Mouse (Mus musculus) hindbrain, embryonic 10.5 days (tissue): ENCODE data around the gene Ifng. TPM values are rescaled to one million over a fixed set of nuclear protein-coding genes. Genes with fewer than 3 reads are reported as not detected.

Source experiments
- DNase-seq: peaks from one replicate; pipeline ENCODE4 v3.0.0-alpha.2; 2017; ENCODE audit warnings: low spot score
- H3K27ac ChIP-seq: fragments of 300-500 bp; sonication (generic); 2 replicates; pipeline ENCODE4 v1.5.1; 2016; ENCODE audit warnings: mild to moderate bottlenecking, moderate library complexity
- H3K27me3 ChIP-seq: fragments of 300-500 bp; sonication (generic); 2 replicates; pipeline ENCODE4 v1.6.1; 2016; ENCODE audit warnings: mild to moderate bottlenecking; ENCODE audit not compliant: poor library complexity, insufficient read depth, severe bottlenecking
- H3K36me3 ChIP-seq: fragments of 300-500 bp; sonication (generic); 2 replicates; pipeline ENCODE4 v1.6.1; 2016; ENCODE audit warnings: mild to moderate bottlenecking, moderate library complexity
- H3K4me1 ChIP-seq: fragments of 300-500 bp; sonication (generic); replicated peaks from 2 replicates; pipeline ENCODE4 v1.6.1; 2016; ENCODE audit warnings: mild to moderate bottlenecking
- H3K4me3 ChIP-seq: fragments of 300-500 bp; sonication (generic); 2 replicates; pipeline ENCODE4 v1.5.1; 2016; ENCODE audit warnings: mild to moderate bottlenecking, moderate library complexity
- H3K9me3 ChIP-seq: fragments of 300-500 bp; sonication (generic); 2 replicates; pipeline ENCODE4 v1.6.1; 2016; ENCODE audit warnings: mild to moderate bottlenecking, moderate library complexity
- WGBS: fragments of 180-500 bp; shearing (Covaris S2); methylation state at CpG from one replicate; pipeline ENCODE4 v1.1.7; 2016; 5-methylcytosine and 5-hydroxymethylcytosine counted together
- polyA plus RNA-seq: library from polyadenylated mRNA; unstranded; fragments of >200 nt; fragmentation: Nextera tagmentation; extraction: Ambion mirVana; gene quantifications from 2 replicates; pipeline ENCODE4 v1.2.1, GENCODE M21; 2016

Ifng gene
- polyA plus RNA-seq, 1 experiment from 2014 or later: not detected

GRCm38 (mm10) chr10:118495362-118495761, 54.5 kb downstream of the Ifng start:
- WGBS: 87% methylated on average over 1 of the region's 1 CpGs
- no peak overlapping the region for H3K27ac ChIP-seq
- no peak overlapping the region for H3K4me3 ChIP-seq

More at GRCm38 (mm10) chr10:118495362-118495761, 54.5 kb downstream of the Ifng start:
- Histone ChIP-seq H3K9me3 (no peaks in the 10 kb centered on the region), H3K4me1 (no peaks in the 10 kb centered on the region), H3K27me3 (no peaks in the 10 kb centered on the region), H3K36me3 (no peaks in the 10 kb centered on the region)
- DNase-seq: no peak

Other genes with a start within 250 kb of the Ifng start
- not detected in 2 replicates for gene Il22, start 236.1 kb upstream of the Ifng start, polyA plus RNA-seq
- 0.06 and 0.12 TPM in 2 replicates for gene Gm32717, start 200.3 kb upstream of the Ifng start, polyA plus RNA-seq
- gene Gm32802, start 182.4 kb upstream of the Ifng start, polyA plus RNA-seq: 0.06 and 0.12 TPM in 2 replicates
- not detected in 2 replicates for gene Iltifb, start 146.0 kb upstream of the Ifng start, polyA plus RNA-seq
- gene Gm9040, start 114.1 kb upstream of the Ifng start, polyA plus RNA-seq: not detected in 2 replicates
- not detected in 2 replicates for gene Gm9044, start 108.6 kb upstream of the Ifng start, polyA plus RNA-seq
- 0.09 TPM in 1 of 2 replicates, not detected in the other for gene Gm9045, start 103.2 kb upstream of the Ifng start, polyA plus RNA-seq
- gene Gm9046, start 97.8 kb upstream of the Ifng start, polyA plus RNA-seq: not detected in 2 replicates
- not detected in 2 replicates for gene Gm9048, start 92.4 kb upstream of the Ifng start, polyA plus RNA-seq
- gene Gm9049, start 86.9 kb upstream of the Ifng start, polyA plus RNA-seq: 0.09 TPM in 1 of 2 replicates, not detected in the other